Mouse (Mus musculus): ENCODE measurements around the gene Cstf1. TPM values are rescaled to one million over a fixed set of nuclear protein-coding genes. Genes with fewer than 3 reads are reported as not detected.

The Cstf1 gene
- total RNA-seq, 2 experiments from 2014 or later, result 26.5 to 29.8 TPM

DNA sequence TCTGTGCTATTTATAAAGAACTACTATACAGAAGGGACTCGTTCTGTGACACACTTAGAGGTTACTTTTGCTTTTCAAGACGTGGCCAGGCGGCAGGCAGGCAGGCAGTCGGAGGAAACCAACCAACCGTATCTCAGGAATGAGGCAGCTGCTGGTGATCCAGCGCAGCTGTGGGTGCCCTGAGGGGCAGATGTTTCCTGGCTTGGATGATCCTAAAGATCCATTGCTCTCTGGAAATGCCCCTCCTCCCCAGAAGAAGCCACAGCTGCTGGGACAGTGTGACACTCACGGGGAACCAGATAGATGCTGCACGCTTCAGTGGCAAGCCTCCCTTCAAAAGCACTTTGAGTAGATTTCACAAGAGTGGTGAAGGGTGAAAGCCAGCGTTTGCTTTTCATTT is 42.0 kb downstream of the Cstf1 start:
- DNase-seq, result no peak
- intact Hi-C loops (cut with DNase I), result no loop called here

DNA sequence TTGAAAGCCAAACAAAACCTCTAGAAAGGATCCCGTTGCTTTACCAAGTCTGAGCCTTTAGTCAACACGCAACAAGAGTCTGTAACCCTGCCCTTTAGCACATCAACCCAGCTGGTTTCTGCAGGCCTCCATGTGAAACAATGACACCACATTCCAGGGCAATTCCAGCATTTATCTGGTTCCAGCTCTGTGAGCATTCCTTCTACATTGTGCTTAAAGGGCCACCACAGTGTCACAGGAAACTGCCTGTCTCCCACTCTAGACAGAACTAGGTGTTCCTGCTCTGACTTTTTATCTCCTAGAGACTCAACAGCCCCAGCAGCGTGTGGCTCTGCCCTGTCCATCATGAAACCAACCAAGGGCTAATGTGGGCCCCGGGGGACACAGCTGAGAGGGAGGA is 42.8 kb downstream of the Cstf1 start:
- DNase-seq, result no peak
- intact Hi-C loops (cut with DNase I), result no loop called here

DNA sequence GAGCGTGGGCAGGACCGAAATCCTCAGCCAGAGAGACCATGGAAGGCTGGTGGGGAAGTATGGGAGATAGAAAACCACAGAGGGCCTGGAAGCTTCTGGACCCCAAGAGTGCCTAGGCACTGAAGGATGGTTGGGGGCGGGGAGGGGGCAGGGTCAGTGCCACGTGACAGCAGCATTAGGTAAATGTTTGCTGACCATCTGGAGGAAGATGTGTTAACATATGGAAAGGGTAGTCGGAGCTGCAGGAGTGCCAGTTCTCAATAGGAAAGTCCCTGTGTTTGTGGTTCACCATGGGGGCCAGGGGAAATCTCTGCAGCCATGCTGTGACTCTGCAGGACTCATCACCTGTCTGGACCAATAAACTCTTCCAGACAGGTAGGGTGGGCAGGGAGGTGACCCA is 43.4 kb downstream of the Cstf1 start:
- intact Hi-C loops (cut with DNase I), result no loop called here
- DNase-seq, result no peak

DNA sequence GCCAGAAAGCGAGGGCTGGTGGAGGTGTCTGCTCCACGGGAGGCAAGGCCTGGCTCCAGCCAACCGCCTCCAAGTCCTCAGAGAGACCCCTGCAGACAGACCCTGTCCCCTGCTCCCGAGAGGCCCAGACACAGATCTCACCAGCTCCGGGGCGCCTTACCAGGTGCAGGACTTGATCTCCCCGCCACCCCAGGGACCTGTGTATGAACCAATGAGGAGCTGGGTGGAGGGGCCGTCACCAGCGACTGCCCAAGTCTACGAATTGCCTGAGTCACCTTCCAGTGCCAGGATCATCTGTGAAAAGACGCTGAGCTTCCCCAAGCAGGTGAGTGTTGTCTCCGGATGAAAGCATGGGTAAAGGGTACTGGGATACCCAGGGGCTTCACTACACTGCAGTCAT is 45.7 kb downstream of the Cstf1 start:
- DNase-seq, result no peak
- intact Hi-C loops (cut with DNase I), result no loop called here

DNA sequence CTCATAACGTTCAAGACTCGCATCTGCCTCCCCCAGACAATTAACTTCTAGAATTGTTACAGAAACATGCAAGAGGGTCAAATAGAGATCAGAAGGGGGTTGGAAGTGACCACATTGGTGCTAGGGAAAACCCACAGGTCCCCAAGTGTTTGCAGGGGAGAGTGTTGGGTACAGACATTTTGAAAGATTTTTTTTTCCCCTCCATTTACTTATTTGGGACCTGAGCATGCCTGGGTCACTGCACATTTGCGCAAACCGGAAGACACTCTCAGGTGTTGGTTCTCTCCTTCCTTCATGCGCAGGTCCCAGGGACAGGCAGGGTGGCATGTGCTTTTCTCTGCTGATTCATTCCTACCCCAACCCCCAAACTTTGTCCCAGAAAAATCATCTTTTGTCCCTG is 46.4 kb downstream of the Cstf1 start:
- no peak for DNase-seq
- intact Hi-C loops (cut with DNase I), result no loop called here

DNA sequence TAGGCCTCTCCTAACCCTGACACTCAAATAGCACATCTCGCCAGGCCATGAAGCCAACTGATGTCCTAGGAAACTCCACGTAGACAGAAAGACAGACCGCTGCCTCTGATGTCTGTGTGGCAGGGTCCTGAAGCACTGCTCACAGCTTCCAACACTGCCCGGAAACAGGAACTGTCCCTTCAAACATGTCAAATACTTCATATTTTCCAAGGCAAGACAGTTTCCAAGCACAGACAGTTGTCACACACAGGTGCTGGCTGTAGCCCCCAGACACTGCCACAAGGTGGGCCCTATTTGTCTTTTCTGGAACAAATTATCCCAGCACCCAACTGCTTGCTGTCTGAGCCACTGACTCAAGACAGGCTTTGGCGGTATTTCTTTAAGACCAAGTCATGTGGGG is 47.7 kb downstream of the Cstf1 start:
- intact Hi-C loops (cut with DNase I), result no loop called here
- DNase-seq, result no peak

DNA sequence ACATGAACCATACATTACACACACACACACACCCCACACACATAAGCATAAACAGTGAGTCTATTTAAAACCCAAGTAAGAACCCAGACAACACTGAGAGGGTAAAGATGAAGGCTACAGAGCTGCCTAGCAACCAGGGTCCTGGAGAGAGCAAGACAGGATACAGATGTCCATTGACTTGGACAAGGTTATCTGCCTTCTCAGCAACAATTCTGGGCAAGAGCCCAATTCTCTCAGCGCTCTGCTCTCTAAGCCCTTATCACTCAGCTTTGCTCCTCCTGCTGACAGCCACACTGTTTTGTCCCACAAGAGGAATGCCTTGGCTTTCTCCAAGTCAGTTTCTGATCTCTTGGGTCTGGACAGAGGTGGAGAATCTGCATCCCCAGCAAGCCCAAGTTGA is 60.1 kb downstream of the Cstf1 start:
- DNase-seq, result no peak
- intact Hi-C loops (cut with DNase I), result no loop called here

Other genes with a start within 250 kb of the Cstf1 start
- under 1 TPM; 0.18 TPM for gene Mc3r, start 122.2 kb upstream of the Cstf1 start, total RNA-seq (2021)
- 10 to 100 TPM; 20.7 to 22.8 TPM for gene Fam210b, start 25.1 kb upstream of the Cstf1 start, total RNA-seq (2021)
- 1 to 10 TPM; 4.7 to 6.8 TPM for gene Aurka, start 146 bp upstream of the Cstf1 start, total RNA-seq (2021)
- under 1 TPM; 0.16 to 0.24 TPM for gene Cass4, start 23.1 kb downstream of the Cstf1 start, total RNA-seq (2021)
- 10 to 100 TPM; 62.8 to 63.8 TPM for gene Rtf2, start 69.9 kb downstream of the Cstf1 start, total RNA-seq (2021)
- gene Gcnt7, start 87.9 kb downstream of the Cstf1 start, total RNA-seq (2021), result not detected
- under 1 TPM in 1 of 2 experiments, not detected in 1; 0.91 TPM for gene Fam209, start 101.8 kb downstream of the Cstf1 start, total RNA-seq (2021)
- 1 to 10 TPM; 1.2 TPM for gene Tfap2c, start 178.9 kb downstream of the Cstf1 start, total RNA-seq (2021)